Mouse (Mus musculus) B cell, adult 67 days (primary cell): Measurements from ENCODE around the gene Ubxn2a. TPM values are rescaled to one million over a fixed set of nuclear protein-coding genes. Genes with fewer than 3 reads are reported as not detected.

Experiments
- total RNA-seq, 2 experiments: library from RNA; stranded (reverse); gene quantifications; 4 replicates each; pipeline ENCODE4 v1.2.4; 2023

The Ubxn2a gene
- total RNA-seq, result 10 to 100 TPM; 27.6 to 30.1 TPM

DNA sequence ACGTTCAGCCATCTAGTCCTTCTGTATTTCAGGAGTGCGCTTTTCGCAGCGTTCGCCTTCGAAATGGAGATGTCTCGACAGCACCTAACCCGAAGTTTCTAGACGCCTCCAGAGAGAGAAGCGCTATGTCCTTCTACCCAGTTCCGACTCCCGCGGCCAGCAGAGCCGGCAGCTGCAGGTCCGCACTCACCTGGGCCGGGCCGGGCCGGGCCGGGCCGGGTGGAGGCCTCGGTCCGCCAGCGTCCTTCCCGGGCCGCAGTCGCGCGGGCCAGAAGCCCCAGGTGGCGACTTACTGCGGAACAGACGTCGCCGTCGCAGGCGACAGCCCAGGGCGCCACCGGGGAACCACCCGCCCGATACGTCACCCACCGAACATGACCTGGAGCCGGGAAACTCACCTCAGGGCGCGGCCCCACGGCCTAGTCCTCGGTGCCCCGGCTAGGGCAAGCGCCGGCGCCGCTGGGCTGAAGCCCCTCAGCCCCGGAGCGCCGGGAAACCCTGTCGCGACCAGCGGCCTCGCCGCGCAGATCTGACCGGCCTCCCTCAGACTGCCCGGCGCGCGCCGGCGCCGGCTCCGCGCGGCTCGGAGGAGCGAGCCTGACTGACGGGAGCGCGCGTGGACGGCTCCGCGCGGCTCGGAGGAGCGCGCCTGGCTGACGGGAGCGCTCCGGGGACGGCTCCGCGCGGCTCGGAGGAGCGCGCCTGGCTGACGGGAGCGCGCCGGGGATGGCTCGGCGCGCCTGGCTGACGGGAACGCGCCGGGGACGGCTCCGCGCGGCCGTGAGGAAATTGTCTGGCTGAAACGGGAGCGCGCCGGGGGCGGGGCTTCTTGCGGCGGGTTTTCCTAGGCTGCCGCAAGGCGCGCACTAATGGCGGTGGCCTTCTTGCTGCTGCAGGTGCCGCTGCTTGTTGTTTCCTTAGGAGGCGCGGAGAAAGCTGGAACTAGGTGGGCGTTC, at the start of gene Ubxn2a:
TSS of gene Ubxn2a (minus strand) at position 755 of the 956 bp plus-strand sequence.

DNA sequence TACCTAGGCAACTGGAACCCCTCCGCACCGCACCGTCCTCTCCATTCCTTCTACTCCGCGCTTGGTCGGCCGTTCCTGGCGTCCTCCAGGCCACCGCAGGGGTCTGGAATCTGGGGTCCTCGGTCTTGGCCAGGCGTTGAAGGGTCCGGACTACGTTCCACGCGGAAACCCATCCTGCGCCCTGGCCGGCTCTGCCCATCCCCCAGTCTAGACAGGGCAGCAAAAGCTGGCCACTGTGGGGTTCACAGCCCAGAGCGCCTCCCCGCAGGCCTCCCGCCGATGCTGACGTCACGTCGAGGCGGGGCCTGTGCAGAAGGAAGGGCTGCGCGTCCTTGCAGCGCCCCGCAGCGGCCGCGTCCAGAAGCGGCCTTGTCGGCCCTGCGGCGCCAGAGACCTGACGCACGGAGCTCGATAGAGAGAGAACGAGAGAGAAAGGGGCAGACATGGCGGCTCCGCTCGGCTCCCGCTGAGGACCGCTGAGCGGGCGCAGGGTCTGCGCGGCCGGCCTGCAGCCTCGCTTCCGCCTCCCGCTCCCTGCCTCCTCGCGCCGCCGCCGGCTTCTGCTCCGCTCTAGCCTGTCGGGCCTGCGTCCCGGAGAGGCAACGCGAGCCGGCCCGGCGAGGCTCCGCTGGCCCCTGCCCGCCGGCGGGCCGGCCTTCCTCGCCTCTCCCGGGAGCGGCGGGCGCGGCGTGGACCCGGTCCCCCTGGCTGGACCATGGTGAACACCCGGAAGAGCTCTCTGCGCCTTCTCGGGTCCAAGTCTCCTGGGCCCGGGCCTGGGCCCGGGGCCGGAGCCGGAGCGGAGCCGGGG, 9.7 kb upstream of the Ubxn2a start, which contains the start of gene Atad2b:
TSS of gene Atad2b (plus strand) at position 360 of the 811 bp plus-strand sequence.

GRCm38 (mm10) chr12:4874161-4874927, 33.2 kb downstream of the Ubxn2a start, which contains the start of gene Mfsd2b:
Mfsd2b (minus strand) TSS chr12:4874359.

DNA sequence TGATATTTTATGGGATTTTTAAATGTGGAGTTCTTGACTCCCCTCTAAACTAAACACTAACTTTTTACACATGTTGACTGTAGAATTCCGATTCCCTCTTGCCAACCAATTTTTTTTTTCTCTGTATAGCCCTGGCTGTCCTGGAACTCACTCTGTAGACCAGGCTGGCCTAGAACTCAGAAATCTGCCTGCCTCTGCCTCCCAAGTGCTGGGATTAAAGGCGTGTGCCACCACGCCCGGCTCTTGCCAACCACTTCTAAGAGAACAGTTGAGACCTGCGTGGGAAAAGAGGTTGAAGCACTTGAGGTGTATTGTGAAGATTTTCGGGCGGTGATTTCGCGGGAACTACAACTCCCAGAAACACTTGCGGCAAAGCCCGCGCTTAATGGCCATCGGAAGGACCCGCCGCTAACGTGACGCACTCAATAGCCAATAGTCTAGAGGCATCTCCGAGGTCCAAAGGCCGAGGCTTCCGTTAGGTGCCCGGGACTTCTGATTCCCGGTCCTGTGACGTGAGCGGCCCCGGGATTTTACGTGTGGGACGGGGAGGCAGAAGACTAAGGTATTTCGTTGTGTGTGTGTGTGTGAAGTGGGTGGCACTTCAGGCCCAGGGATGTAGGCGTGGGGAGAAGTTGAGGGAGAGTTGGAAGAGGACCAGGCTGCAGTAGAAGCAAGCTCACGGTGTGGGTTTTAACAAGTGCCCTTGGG, 64.5 kb downstream of the Ubxn2a start, which contains the start of gene Wdcp:
TSS of gene Wdcp (plus strand) at position 414 of the 708 bp plus-strand sequence.

DNA sequence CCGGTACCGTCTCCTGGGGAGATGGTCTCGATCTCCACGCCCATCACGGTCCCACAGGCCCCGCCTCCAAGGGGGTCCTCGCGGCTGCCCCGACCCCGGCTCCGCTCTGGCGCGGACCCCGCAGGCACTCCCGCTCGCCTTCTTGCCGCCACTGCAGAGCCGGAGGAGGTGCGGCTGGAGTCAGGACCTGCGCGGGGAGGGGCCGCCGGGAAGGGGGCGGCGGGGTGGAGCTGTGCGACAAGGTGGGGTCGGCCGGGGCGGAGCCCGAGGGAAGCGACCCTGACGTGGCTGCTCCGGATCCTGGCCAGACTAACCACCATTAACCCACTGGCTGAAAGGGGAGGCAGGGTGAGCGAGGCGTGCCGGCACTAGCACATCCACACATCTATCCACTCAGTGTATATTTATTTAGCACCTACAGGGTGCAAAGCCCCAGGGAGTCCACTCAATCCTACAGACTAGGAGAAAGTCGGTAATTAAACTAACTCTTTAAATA, 66.1 kb downstream of the Ubxn2a start, which contains the start of gene Fkbp1b:
TSS of gene Fkbp1b (minus strand) at position 200 of the 496 bp plus-strand sequence.

Other genes with a start within 250 kb of the Ubxn2a start
- under 1 TPM in 1 of 2 experiments, not detected in 1; 0.35 TPM for gene Fam228a, start 169.3 kb downstream of the Ubxn2a start, total RNA-seq
- gene Pfn4, start 138.7 kb downstream of the Ubxn2a start, total RNA-seq, result 1 to 10 TPM; 1.1 to 3.3 TPM
- 1 to 10 TPM; 6.5 to 6.7 TPM for gene Fam228b, start 138.4 kb downstream of the Ubxn2a start, total RNA-seq
- gene Sf3b6, start 90.2 kb downstream of the Ubxn2a start, total RNA-seq, result 100 to 1,000 TPM; 138 to 152 TPM
- not detected for gene Fkbp1b, start 66.1 kb downstream of the Ubxn2a start, total RNA-seq
- gene Wdcp, start 64.4 kb downstream of the Ubxn2a start, total RNA-seq, result 10 to 100 TPM; 15.7 to 19.4 TPM
- 1 to 10 TPM; 2.3 to 2.8 TPM for gene Mfsd2b, start 33.3 kb downstream of the Ubxn2a start, total RNA-seq
- gene Atad2b, start 9.6 kb upstream of the Ubxn2a start, total RNA-seq, result 10 to 100 TPM; 86.1 to 87.4 TPM